Mouse (Mus musculus): ENCODE results near the gene Itsn1. TPM values are rescaled to one million over a fixed set of nuclear protein-coding genes. Genes with fewer than 3 reads are reported as not detected.

Itsn1 gene
- polyA plus RNA-seq, 1 experiment from 2014 or later: 26.6 TPM

GRCm38 (mm10) chr16:91784298-91784697 is 55.2 kb downstream of the Itsn1 start:
- H3K4me3 ChIP-seq (ENCODE audit: low read depth, low read length): no peak overlapping the region
- H3K4me1 ChIP-seq (ENCODE audit: control insufficient read depth, insufficient read depth, low read length): peaks cover 4% of the 10 kb centered on the region
- H3K36me3 ChIP-seq (ENCODE audit: control insufficient read depth, insufficient read depth, low read length): peaks cover 3% of the 10 kb centered on the region; the same call in 1 of the 2 replicates
- ATAC-seq (replicated peaks; ENCODE audit: insufficient number of reproducible peaks, low FRiP score, low TSS enrichment): no peak
- no peak overlapping the region for H3K27ac ChIP-seq (ENCODE audit: low read depth, low read length)
- H3K9me3 ChIP-seq (replicated peaks; ENCODE audit: control insufficient read depth, low read length): no peaks in the 10 kb centered on the region
- no peaks in the 10 kb centered on the region for H3K27me3 ChIP-seq (ENCODE audit: control insufficient read depth, insufficient read depth, low read length)
- WGBS (ENCODE audit: insufficient replicate concordance): 79% methylated on average over 6 of the region's 6 CpGs
- H3K4me2 ChIP-seq: no peak overlapping the region
- H3K9ac ChIP-seq (ENCODE audit: low read depth, low read length): no peak overlapping the region

GRCm38 (mm10) chr16:91786425-91786824 is 57.3 kb downstream of the Itsn1 start:
- Histone ChIP-seq H3K36me3 (ENCODE audit: control insufficient read depth, insufficient read depth, low read length) (peaks cover 3% of the 10 kb centered on the region; the same call in 1 of the 2 replicates), H3K9me3 (replicated peaks; ENCODE audit: control insufficient read depth, low read length) (no peaks in the 10 kb centered on the region), H3K4me1 (ENCODE audit: control insufficient read depth, insufficient read depth, low read length) (peaks cover 18% of the 10 kb centered on the region), H3K27ac (ENCODE audit: low read depth, low read length) (no peak overlapping the region), H3K27me3 (ENCODE audit: control insufficient read depth, insufficient read depth, low read length) (no peaks in the 10 kb centered on the region), H3K4me2 (no peak overlapping the region), H3K4me3 (ENCODE audit: low read depth, low read length) (no peak overlapping the region), H3K9ac (ENCODE audit: low read depth, low read length) (no peak overlapping the region)
- 78% methylated on average over 10 of the region's 10 CpGs for WGBS (ENCODE audit: insufficient replicate concordance)
- no peak for ATAC-seq (replicated peaks; ENCODE audit: insufficient number of reproducible peaks, low FRiP score, low TSS enrichment)

- Histone ChIP-seq H3K27ac (ENCODE audit: low read depth, low read length) (peak overlapping the region; percentile 82), H3K9ac (ENCODE audit: low read depth, low read length) (peak overlapping the region; percentile 46), H3K36me3 (ENCODE audit: control insufficient read depth, insufficient read depth, low read length) (0 out of 2 replicates have a peak, but pooled peaks cover 3% of the 10 kb centered on the region), H3K4me2 (peak overlapping the region; percentile 16; the same call in 1 of the 2 replicates), H3K9me3 (replicated peaks; ENCODE audit: control insufficient read depth, low read length) (no peaks in the 10 kb centered on the region), H3K4me3 (ENCODE audit: low read depth, low read length) (no peak overlapping the region), H3K27me3 (ENCODE audit: control insufficient read depth, insufficient read depth, low read length) (no peaks in the 10 kb centered on the region), H3K4me1 (ENCODE audit: control insufficient read depth, insufficient read depth, low read length) (peaks cover 34% of the 10 kb centered on the region)
- WGBS (ENCODE audit: insufficient replicate concordance): 29% methylated on average over 6 of the region's 6 CpGs
- peak; percentile 75 for ATAC-seq (replicated peaks; ENCODE audit: insufficient number of reproducible peaks, low FRiP score, low TSS enrichment)
Measured at GRCm38 (mm10) chr16:91789728-91790127, 60.6 kb downstream of the Itsn1 start.

- Histone ChIP-seq H3K4me3 (ENCODE audit: low read depth, low read length) (no peak overlapping the region), H3K27ac (ENCODE audit: low read depth, low read length) (peak overlapping the region; percentile 25; the same call in 1 of the 2 replicates), H3K36me3 (ENCODE audit: control insufficient read depth, insufficient read depth, low read length) (0 out of 2 replicates have a peak, but pooled peaks cover 4% of the 10 kb centered on the region), H3K27me3 (ENCODE audit: control insufficient read depth, insufficient read depth, low read length) (no peaks in the 10 kb centered on the region), H3K4me2 (no peak overlapping the region), H3K9me3 (replicated peaks; ENCODE audit: control insufficient read depth, low read length) (no peaks in the 10 kb centered on the region), H3K4me1 (ENCODE audit: control insufficient read depth, insufficient read depth, low read length) (peaks cover 34% of the 10 kb centered on the region), H3K9ac (ENCODE audit: low read depth, low read length) (no peak overlapping the region)
- no peak for ATAC-seq (replicated peaks; ENCODE audit: insufficient number of reproducible peaks, low FRiP score, low TSS enrichment)
- 69% methylated on average over 8 of the region's 8 CpGs for WGBS (ENCODE audit: insufficient replicate concordance)
Measured at GRCm38 (mm10) chr16:91792477-91793196, 63.6 kb downstream of the Itsn1 start.

GRCm38 (mm10) chr16:91793507-91794278 is 64.6 kb downstream of the Itsn1 start:
- peak overlapping the region; percentile 32 for H3K4me2 ChIP-seq
- H3K27ac ChIP-seq (ENCODE audit: low read depth, low read length): peak overlapping the region; percentile 74
- no peaks in the 10 kb centered on the region for H3K9me3 ChIP-seq (replicated peaks; ENCODE audit: control insufficient read depth, low read length)
- H3K27me3 ChIP-seq (ENCODE audit: control insufficient read depth, insufficient read depth, low read length): no peaks in the 10 kb centered on the region
- H3K9ac ChIP-seq (ENCODE audit: low read depth, low read length): 0 out of 2 replicates have a peak overlapping the region, but pooled peaks have one; percentile 28
- H3K4me1 ChIP-seq (ENCODE audit: control insufficient read depth, insufficient read depth, low read length): peaks cover 31% of the 10 kb centered on the region
- ATAC-seq (replicated peaks; ENCODE audit: insufficient number of reproducible peaks, low FRiP score, low TSS enrichment): no peak
- WGBS (ENCODE audit: insufficient replicate concordance): 54% methylated on average over 13 of the region's 13 CpGs
- no peak overlapping the region; the same call in 1 of the 2 replicates for H3K4me3 ChIP-seq (ENCODE audit: low read depth, low read length)
- H3K36me3 ChIP-seq (ENCODE audit: control insufficient read depth, insufficient read depth, low read length): peaks cover 4% of the 10 kb centered on the region; the same call in 1 of the 2 replicates

GRCm38 (mm10) chr16:91794306-91794705 is 65.2 kb downstream of the Itsn1 start:
- ATAC-seq (replicated peaks; ENCODE audit: insufficient number of reproducible peaks, low FRiP score, low TSS enrichment): no peak
- peak overlapping the region; percentile 74 for H3K27ac ChIP-seq (ENCODE audit: low read depth, low read length)
- H3K4me3 ChIP-seq (ENCODE audit: low read depth, low read length): no peak overlapping the region
- H3K9ac ChIP-seq (ENCODE audit: low read depth, low read length): 0 out of 2 replicates have a peak overlapping the region, but pooled peaks have one; percentile 16
- H3K4me1 ChIP-seq (ENCODE audit: control insufficient read depth, insufficient read depth, low read length): peaks cover 29% of the 10 kb centered on the region
- 0 out of 2 replicates have a peak overlapping the region, but pooled peaks have one; percentile 16 for H3K4me2 ChIP-seq
- H3K9me3 ChIP-seq (replicated peaks; ENCODE audit: control insufficient read depth, low read length): no peaks in the 10 kb centered on the region
- WGBS (ENCODE audit: insufficient replicate concordance): 73% methylated on average over 7 of the region's 7 CpGs
- peaks cover 4% of the 10 kb centered on the region; the same call in 1 of the 2 replicates for H3K36me3 ChIP-seq (ENCODE audit: control insufficient read depth, insufficient read depth, low read length)
- H3K27me3 ChIP-seq (ENCODE audit: control insufficient read depth, insufficient read depth, low read length): no peaks in the 10 kb centered on the region

GRCm38 (mm10) chr16:91795044-91795443 is 66.0 kb downstream of the Itsn1 start:
- WGBS (ENCODE audit: insufficient replicate concordance): 89% methylated on average over 2 of the region's 2 CpGs

GRCm38 (mm10) chr16:91795606-91796005 is 66.5 kb downstream of the Itsn1 start:
- no peak overlapping the region for H3K27ac ChIP-seq (ENCODE audit: low read depth, low read length)
- 91% methylated on average over 9 of the region's 9 CpGs for WGBS (ENCODE audit: insufficient replicate concordance)

More at GRCm38 (mm10) chr16:91795044-91795443, 66.0 kb downstream of the Itsn1 start:
- H3K27ac ChIP-seq (ENCODE audit: low read depth, low read length): no peak overlapping the region
- peaks cover 4% of the 10 kb centered on the region; the same call in 1 of the 2 replicates for H3K36me3 ChIP-seq (ENCODE audit: control insufficient read depth, insufficient read depth, low read length)
- no peak overlapping the region for H3K4me3 ChIP-seq (ENCODE audit: low read depth, low read length)
- H3K27me3 ChIP-seq (ENCODE audit: control insufficient read depth, insufficient read depth, low read length): no peaks in the 10 kb centered on the region
- H3K4me2 ChIP-seq: no peak overlapping the region
- H3K4me1 ChIP-seq (ENCODE audit: control insufficient read depth, insufficient read depth, low read length): peaks cover 23% of the 10 kb centered on the region
- no peak for ATAC-seq (replicated peaks; ENCODE audit: insufficient number of reproducible peaks, low FRiP score, low TSS enrichment)
- H3K9ac ChIP-seq (ENCODE audit: low read depth, low read length): no peak overlapping the region
- no peaks in the 10 kb centered on the region for H3K9me3 ChIP-seq (replicated peaks; ENCODE audit: control insufficient read depth, low read length)

More at GRCm38 (mm10) chr16:91795606-91796005, 66.5 kb downstream of the Itsn1 start:
- Histone ChIP-seq H3K9me3 (replicated peaks; ENCODE audit: control insufficient read depth, low read length) (no peaks in the 10 kb centered on the region), H3K4me3 (ENCODE audit: low read depth, low read length) (no peak overlapping the region), H3K4me2 (no peak overlapping the region), H3K4me1 (ENCODE audit: control insufficient read depth, insufficient read depth, low read length) (peaks cover 17% of the 10 kb centered on the region), H3K27me3 (ENCODE audit: control insufficient read depth, insufficient read depth, low read length) (no peaks in the 10 kb centered on the region), H3K9ac (ENCODE audit: low read depth, low read length) (no peak overlapping the region), H3K36me3 (ENCODE audit: control insufficient read depth, insufficient read depth, low read length) (peaks cover 4% of the 10 kb centered on the region; the same call in 1 of the 2 replicates)
- no peak for ATAC-seq (replicated peaks; ENCODE audit: insufficient number of reproducible peaks, low FRiP score, low TSS enrichment)
